Mouse (Mus musculus): Measurements from ENCODE around the gene Cpne6. TPM values are rescaled to one million over a fixed set of nuclear protein-coding genes. Genes with fewer than 3 reads are reported as not detected.

The Cpne6 gene
- polyA plus RNA-seq, 1 experiment from 2014 or later = 0.40 TPM

GRCm38 (mm10) chr14:55479629-55480028 is 30.6 kb upstream of the Cpne6 start:
- WGBS = 92% methylated on average over 10 of the region's 10 CpGs
- peak overlapping the region; percentile 52; the same call in 1 of the 2 replicates for H3K4me3 ChIP-seq (replicated peaks)

GRCm38 (mm10) chr14:55484430-55485085 is 25.7 kb upstream of the Cpne6 start:
- no peak for ATAC-seq
- Histone ChIP-seq H3K4me2 (replicated peaks) (no peak overlapping the region), H3K27me3 (replicated peaks) (no peaks in the 10 kb centered on the region), H3K9ac (no peak overlapping the region), H3K9me3 (no peaks in the 10 kb centered on the region), H3K27ac (no peak overlapping the region), H3K4me1 (replicated peaks) (peaks cover 4% of the 10 kb centered on the region; the same call in 1 of the 2 replicates), H3K4me3 (replicated peaks) (no peak overlapping the region), H3K36me3 (peaks cover 16% of the 10 kb centered on the region; the same call in 1 of the 2 replicates)
- 77% methylated on average over 5 of the region's 5 CpGs for WGBS

More at GRCm38 (mm10) chr14:55479629-55480028, 30.6 kb upstream of the Cpne6 start:
- Histone ChIP-seq H3K9me3 (no peaks in the 10 kb centered on the region), H3K4me1 (replicated peaks) (peaks cover 8% of the 10 kb centered on the region), H3K27ac (no peak overlapping the region), H3K9ac (no peak overlapping the region), H3K36me3 (no peaks in the 10 kb centered on the region), H3K27me3 (replicated peaks) (no peaks in the 10 kb centered on the region), H3K4me2 (replicated peaks) (peak overlapping the region; percentile 70)
- ATAC-seq = no peak

- Histone ChIP-seq H3K36me3 (peaks cover 16% of the 10 kb centered on the region; the same call in 1 of the 2 replicates), H3K4me2 (replicated peaks) (no peak overlapping the region), H3K4me1 (replicated peaks) (peaks cover 7% of the 10 kb centered on the region; the same call in 1 of the 2 replicates), H3K4me3 (replicated peaks) (no peak overlapping the region), H3K9ac (no peak overlapping the region), H3K27ac (no peak overlapping the region), H3K27me3 (replicated peaks) (no peaks in the 10 kb centered on the region), H3K9me3 (no peaks in the 10 kb centered on the region)
- WGBS = 81% methylated on average over 8 of the region's 8 CpGs
- ATAC-seq = no peak
Observed at GRCm38 (mm10) chr14:55486836-55487235, 23.4 kb upstream of the Cpne6 start.

GRCm38 (mm10) chr14:55490361-55491201 is 19.7 kb upstream of the Cpne6 start, which contains the start of gene Carmil3:
Gene Carmil3 (plus strand): TSS chr14:55490651.
- Histone ChIP-seq H3K9me3 (no peaks in the 10 kb centered on the region), H3K36me3 (peaks cover 14% of the 10 kb centered on the region; the same call in 1 of the 2 replicates), H3K4me1 (replicated peaks) (peaks cover 7% of the 10 kb centered on the region; the same call in 1 of the 2 replicates), H3K4me2 (replicated peaks) (peak within 1 kb of the TSS; percentile 100), H3K27me3 (replicated peaks) (no peaks in the 10 kb centered on the region), H3K27ac (peak within 1 kb of the TSS; percentile 60), H3K9ac (peak within 1 kb of the TSS; percentile 59), H3K4me3 (replicated peaks) (peak within 1 kb of the TSS; percentile 76)
- 1% methylated on average over 65 of the region's 68 CpGs for WGBS
- ATAC-seq = peak; percentile 85

GRCm38 (mm10) chr14:55491291-55491833 is 18.9 kb upstream of the Cpne6 start:
- Histone ChIP-seq H3K4me3 (replicated peaks) (peak overlapping the region; percentile 76), H3K36me3 (peaks cover 11% of the 10 kb centered on the region; the same call in 1 of the 2 replicates), H3K27ac (peak overlapping the region; percentile 60), H3K4me2 (replicated peaks) (peak overlapping the region; percentile 100), H3K4me1 (replicated peaks) (peaks cover 7% of the 10 kb centered on the region; the same call in 1 of the 2 replicates), H3K9me3 (no peaks in the 10 kb centered on the region), H3K27me3 (replicated peaks) (no peaks in the 10 kb centered on the region), H3K9ac (peak overlapping the region; percentile 59)
- WGBS = under 1% methylated on average over 30 of the region's 30 CpGs
- ATAC-seq = peak; percentile 85

GRCm38 (mm10) chr14:55492103-55492502 is 18.1 kb upstream of the Cpne6 start:
- Histone ChIP-seq H3K9me3 (no peaks in the 10 kb centered on the region), H3K4me2 (replicated peaks) (no peak overlapping the region), H3K4me3 (replicated peaks) (no peak overlapping the region), H3K9ac (no peak overlapping the region), H3K36me3 (peaks cover 5% of the 10 kb centered on the region; the same call in 1 of the 2 replicates), H3K27me3 (replicated peaks) (no peaks in the 10 kb centered on the region), H3K27ac (no peak overlapping the region), H3K4me1 (replicated peaks) (peaks cover 7% of the 10 kb centered on the region; the same call in 1 of the 2 replicates)
- WGBS = 46% methylated on average over 3 of the region's 3 CpGs
- no peak for ATAC-seq

- H3K9ac ChIP-seq = no peak overlapping the region
- no peak overlapping the region for H3K4me2 ChIP-seq (replicated peaks)
- no peak overlapping the region for H3K27ac ChIP-seq
- H3K36me3 ChIP-seq = no peaks in the 10 kb centered on the region
- no peak for ATAC-seq
- WGBS = 75% methylated on average over 20 of the region's 20 CpGs
- no peaks in the 10 kb centered on the region for H3K9me3 ChIP-seq
- H3K27me3 ChIP-seq (replicated peaks) = no peaks in the 10 kb centered on the region
- H3K4me3 ChIP-seq (replicated peaks) = no peak overlapping the region
- peaks cover 9% of the 10 kb centered on the region; the same call in 1 of the 2 replicates for H3K4me1 ChIP-seq (replicated peaks)
Observed at GRCm38 (mm10) chr14:55495509-55496240, 14.6 kb upstream of the Cpne6 start.

- Histone ChIP-seq H3K4me2 (replicated peaks) (no peak overlapping the region), H3K27me3 (replicated peaks) (no peaks in the 10 kb centered on the region), H3K9ac (no peak overlapping the region), H3K9me3 (no peaks in the 10 kb centered on the region), H3K27ac (no peak overlapping the region), H3K4me1 (replicated peaks) (0 out of 2 replicates have a peak, but pooled peaks cover 2% of the 10 kb centered on the region), H3K36me3 (no peaks in the 10 kb centered on the region), H3K4me3 (replicated peaks) (no peak overlapping the region)
- WGBS = 69% methylated on average over 16 of the region's 16 CpGs
- ATAC-seq = peak; percentile 56
Observed at GRCm38 (mm10) chr14:55496761-55497448, 13.3 kb upstream of the Cpne6 start.

- ATAC-seq = peak; percentile 64
- Histone ChIP-seq H3K4me2 (replicated peaks) (no peak overlapping the region), H3K27me3 (replicated peaks) (no peaks in the 10 kb centered on the region), H3K36me3 (no peaks in the 10 kb centered on the region), H3K4me3 (replicated peaks) (no peak overlapping the region), H3K9me3 (no peaks in the 10 kb centered on the region), H3K27ac (no peak overlapping the region), H3K9ac (no peak overlapping the region), H3K4me1 (replicated peaks) (0 out of 2 replicates have a peak, but pooled peaks cover 2% of the 10 kb centered on the region)
- 23% methylated on average over 6 of the region's 6 CpGs for WGBS
Observed at GRCm38 (mm10) chr14:55497449-55497821, 12.8 kb upstream of the Cpne6 start.

GRCm38 (mm10) chr14:55505612-55506011 is 4.6 kb upstream of the Cpne6 start:
- Histone ChIP-seq H3K4me3 (replicated peaks) (no peak overlapping the region), H3K4me1 (replicated peaks) (no peaks in the 10 kb centered on the region; the same call in 1 of the 2 replicates), H3K9me3 (no peaks in the 10 kb centered on the region), H3K27me3 (replicated peaks) (no peaks in the 10 kb centered on the region), H3K27ac (no peak overlapping the region), H3K9ac (no peak overlapping the region), H3K36me3 (no peaks in the 10 kb centered on the region), H3K4me2 (replicated peaks) (no peak overlapping the region)
- WGBS = 86% methylated on average over 9 of the region's 9 CpGs
- ATAC-seq = no peak

- 47% methylated on average over 7 of the region's 7 CpGs for WGBS
- ATAC-seq = no peak
Observed at GRCm38 (mm10) chr14:55507801-55508200, 2.4 kb upstream of the Cpne6 start.

More at GRCm38 (mm10) chr14:55507801-55508200, 2.4 kb upstream of the Cpne6 start:
- Histone ChIP-seq H3K9ac (no peak overlapping the region), H3K36me3 (no peaks in the 10 kb centered on the region), H3K27me3 (replicated peaks) (no peaks in the 10 kb centered on the region), H3K4me3 (replicated peaks) (no peak overlapping the region), H3K27ac (no peak overlapping the region), H3K4me1 (replicated peaks) (no peaks in the 10 kb centered on the region; the same call in 1 of the 2 replicates), H3K4me2 (replicated peaks) (no peak overlapping the region), H3K9me3 (no peaks in the 10 kb centered on the region)

Measured in intestine, embryonic 15.5 days (tissue).